Mouse (Mus musculus): ENCODE data around the gene Ifrd1.

DNA sequence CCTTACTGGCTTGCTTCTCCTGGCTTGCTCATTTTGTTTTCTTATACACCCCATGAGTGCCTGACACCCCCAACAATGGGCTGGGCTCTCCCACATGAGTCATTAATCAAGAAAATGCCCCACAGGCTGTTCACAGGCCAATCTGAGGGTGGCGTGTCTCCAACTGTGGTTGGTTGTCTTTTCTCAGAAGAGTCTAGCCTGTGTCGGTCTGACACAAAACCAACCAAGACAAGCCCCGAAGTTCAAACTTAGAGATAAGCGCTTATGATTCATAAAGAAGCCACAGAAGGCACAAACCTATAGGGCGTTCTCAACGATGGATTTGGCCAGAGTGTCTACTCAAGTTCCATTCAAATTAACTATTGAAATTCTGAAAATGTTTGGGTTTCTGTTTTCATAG is 94.1 kb downstream of the Ifrd1 start:
- TF ChIP-seq EP300 (IDR thresholded peaks at IDR 0.05; ENCODE audit: low read depth) (no peak), CTCF (IDR thresholded peaks at IDR 0.05; ENCODE audit: low read depth) (no peak)
